Mouse (Mus musculus): ENCODE data around the gene Myo19.

Gene Myo19

DNA sequence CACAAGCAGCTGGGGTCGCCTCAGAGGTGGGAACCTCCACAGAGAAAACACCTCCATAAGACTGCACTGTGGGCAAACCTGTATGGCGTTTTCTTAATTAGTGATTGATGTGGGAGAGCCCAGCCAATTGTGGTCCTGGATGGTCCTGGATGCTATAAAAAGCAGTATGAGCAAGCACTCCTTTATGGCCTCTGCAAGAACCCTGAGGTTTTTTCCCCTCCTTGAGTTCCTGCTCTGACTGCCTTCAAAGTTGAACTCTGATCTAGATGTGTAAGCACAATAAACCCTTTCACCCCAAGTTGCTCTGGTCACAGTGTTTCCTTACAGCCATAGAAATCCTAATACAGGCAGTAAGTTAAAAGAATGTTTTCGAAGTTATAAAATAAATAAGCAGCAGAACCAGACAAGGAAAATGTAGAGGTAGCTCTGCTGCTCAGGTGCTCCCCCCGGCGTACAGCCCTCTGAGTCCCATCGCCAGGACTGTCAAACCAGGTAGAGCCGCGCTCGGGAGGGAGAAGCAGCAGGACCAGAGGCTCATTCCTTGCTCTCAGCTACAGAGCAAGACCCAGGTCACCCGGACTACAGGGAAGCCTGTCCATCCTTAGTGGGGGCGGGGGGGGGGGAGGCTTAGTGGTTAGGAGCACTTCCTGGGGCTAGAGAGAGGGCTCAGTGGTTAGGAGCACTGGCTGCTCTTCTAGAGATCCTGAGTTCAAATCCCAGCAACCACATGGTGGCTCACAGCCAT, 7.0 kb downstream of the Myo19 start:
- no peak for DNase-seq

- peak; percentile 0 for DNase-seq
Measured at GRCm38 (mm10) chr11:84888025-84888424, 8.1 kb downstream of the Myo19 start.

- no peak for DNase-seq
Measured at GRCm38 (mm10) chr11:84889492-84889891, 9.5 kb downstream of the Myo19 start.

GRCm38 (mm10) chr11:84891705-84892104, 11.8 kb downstream of the Myo19 start:
- no peak for DNase-seq

DNA sequence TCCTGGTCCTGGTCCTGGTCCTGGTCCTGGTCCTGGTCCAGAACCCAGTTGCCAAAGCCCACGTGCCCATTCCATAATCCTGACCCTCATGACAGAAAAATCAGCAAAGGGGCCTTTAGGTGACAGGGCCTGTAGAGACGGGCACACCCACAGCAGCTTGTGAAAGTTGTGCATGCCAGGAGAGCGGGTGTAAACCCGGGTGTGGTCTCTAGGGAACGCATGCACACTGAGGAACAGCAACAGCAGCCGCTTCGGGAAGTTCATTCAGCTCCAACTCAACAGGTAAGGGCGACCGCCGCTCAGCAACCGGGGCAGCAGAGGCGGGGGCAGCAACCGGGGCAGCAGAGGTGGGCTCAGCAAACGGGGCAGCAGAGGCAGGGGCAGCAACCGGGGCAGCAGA, 13.2 kb downstream of the Myo19 start:
- DNase-seq, result no peak

GRCm38 (mm10) chr11:84904597-84905144, 24.7 kb downstream of the Myo19 start:
- no peak for DNase-seq

DNA sequence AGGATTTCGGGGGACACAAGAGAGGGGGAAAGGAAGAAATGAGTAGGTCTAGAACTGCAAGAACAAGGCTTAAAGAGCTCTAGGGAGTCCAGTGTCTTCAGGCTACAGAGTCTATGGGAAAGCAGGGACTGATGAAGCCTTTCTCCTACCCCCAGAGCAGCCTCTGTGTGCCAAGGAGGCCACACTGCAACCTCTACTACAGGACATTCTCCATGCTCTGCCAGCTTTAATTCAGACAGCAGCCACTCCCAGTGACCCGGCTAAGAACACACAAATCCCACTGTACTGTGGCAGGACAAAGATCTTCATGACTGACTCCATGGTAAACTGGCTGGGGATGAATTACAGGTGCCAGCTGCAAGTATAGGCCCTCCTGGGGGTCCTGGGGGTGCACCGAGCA, 27.1 kb downstream of the Myo19 start:
- no peak for DNase-seq

GRCm38 (mm10) chr11:84908480-84908879, 28.5 kb downstream of the Myo19 start:
- DNase-seq, result no peak

GRCm38 (mm10) chr11:84910411-84910810, 30.5 kb downstream of the Myo19 start:
- DNase-seq, result no peak

- no peak for DNase-seq
Measured at GRCm38 (mm10) chr11:84914673-84915072, 34.7 kb downstream of the Myo19 start.

- peak; percentile 83 for DNase-seq
Measured at GRCm38 (mm10) chr11:84916053-84916702, 36.2 kb downstream of the Myo19 start, which contains the start of gene Znhit3. Gene Znhit3 (minus strand): TSS chr11:84916366.

DNA sequence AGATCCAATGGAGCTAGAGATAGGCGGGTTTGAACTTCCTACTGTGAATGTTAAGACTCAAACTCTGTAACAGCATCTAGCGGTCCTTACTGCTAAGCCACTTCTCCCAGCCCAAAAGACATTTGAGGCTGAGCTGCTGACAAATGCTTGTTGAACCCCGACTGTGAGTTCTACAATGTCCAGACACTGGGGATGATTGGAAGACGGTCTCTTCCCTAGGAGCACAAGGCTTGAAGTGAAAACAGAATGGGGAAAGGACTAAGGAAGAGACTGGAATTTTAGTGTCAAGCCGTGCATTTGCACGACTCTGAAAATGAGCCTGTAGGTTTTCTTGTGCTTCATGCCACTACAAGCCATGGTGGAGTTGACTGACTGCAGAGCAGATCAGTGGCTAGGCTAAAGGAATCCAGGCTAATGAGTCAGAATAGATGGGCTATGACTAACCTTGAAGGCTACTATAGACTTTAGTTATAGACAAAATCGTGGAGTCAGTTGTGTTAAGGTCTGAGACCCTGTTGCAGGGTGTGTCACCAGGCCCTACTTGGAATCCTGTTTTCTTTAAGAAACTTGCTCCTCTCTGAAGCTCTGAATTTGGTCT, 36.9 kb downstream of the Myo19 start:
- no peak for DNase-seq

- peak; percentile 93 for DNase-seq
Measured at GRCm38 (mm10) chr11:84918425-84918824, 38.5 kb downstream of the Myo19 start.

DNA sequence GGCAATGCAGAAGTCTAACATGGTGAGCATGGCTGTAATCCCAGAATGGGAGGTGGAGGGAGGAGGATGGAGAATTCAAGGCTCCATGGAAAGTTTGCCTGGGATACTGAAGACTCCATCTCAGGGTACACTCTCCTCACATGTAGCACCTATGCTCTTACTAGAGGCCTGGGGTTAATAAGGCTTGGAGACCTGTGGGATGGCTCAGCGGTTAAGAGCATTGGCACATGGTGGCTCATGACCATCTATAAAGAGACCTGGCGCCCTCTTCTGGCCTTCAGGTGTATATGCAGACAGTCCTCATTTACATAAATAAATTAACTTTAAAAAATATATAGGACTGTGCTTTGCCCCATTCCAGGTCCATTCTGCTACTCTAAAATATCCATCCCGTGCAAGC, 39.3 kb downstream of the Myo19 start:
- peak; percentile 67 for DNase-seq

DNA sequence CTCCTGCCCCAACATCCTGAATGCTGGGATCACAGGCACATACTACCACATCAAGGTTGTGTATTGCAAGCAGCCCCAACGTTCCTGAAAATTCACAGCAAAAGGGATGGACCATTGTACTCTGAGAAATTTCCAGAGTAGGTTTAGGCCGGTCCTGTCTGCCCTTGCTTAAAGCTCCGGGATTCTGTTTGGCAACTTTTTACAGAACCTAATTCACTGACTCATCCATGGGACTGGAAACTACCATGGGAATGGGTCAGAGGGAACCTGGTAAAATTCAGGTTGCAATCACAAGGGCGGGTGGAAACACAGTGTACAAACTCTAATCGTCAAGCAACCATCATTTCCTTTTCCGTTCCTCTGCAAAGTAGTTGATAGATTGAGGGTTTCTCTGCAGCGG, 40.0 kb downstream of the Myo19 start:
- DNase-seq, result no peak

DNA sequence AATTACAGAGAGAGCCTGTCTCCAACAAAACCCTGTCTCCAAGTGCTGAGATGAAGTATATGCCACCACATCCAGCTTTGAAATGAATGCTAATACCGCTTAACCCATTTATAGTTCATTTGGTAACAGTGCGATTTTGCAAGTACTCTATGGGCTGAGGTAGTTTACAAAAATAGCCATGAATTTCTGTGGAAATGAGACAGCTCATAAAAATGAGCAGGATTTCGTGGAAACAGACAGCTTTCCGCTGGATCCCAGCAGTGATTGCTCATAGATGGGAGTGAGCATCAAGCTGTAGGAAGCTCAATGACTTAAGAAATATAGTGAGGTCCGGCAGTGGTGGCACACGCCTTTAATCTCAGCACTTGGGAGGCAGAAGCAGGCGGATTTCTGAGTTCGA, 41.0 kb downstream of the Myo19 start:
- no peak for DNase-seq

- DNase-seq, result no peak
Measured at GRCm38 (mm10) chr11:84932261-84932660, 52.3 kb downstream of the Myo19 start.

GRCm38 (mm10) chr11:84939508-84940053, 59.6 kb downstream of the Myo19 start:
- no peak for DNase-seq

DNA sequence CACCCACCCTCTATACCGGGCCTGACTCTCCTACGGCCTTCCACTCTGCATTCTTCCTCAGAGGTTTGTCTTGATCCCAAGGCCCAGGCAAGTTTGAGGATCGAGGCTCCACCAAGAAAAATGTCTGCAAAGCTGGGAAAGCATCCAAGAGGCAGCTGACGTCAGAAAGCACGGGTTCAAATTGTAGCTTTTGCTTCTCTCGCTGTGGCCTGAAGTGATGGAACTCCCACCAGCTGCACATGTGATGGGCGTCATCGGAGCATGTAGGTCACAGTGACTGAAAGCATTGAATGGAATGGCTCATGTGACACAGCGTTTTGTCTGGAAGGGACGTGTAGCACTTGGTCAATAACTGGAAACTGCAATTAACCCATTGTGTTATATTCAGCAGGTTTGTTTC, 60.2 kb downstream of the Myo19 start:
- DNase-seq, result no peak

GRCm38 (mm10) chr11:84943948-84944347, 64.0 kb downstream of the Myo19 start:
- peak; percentile 52 for DNase-seq

- no peak for DNase-seq
Measured at GRCm38 (mm10) chr11:84944639-84945435, 64.9 kb downstream of the Myo19 start.

DNA sequence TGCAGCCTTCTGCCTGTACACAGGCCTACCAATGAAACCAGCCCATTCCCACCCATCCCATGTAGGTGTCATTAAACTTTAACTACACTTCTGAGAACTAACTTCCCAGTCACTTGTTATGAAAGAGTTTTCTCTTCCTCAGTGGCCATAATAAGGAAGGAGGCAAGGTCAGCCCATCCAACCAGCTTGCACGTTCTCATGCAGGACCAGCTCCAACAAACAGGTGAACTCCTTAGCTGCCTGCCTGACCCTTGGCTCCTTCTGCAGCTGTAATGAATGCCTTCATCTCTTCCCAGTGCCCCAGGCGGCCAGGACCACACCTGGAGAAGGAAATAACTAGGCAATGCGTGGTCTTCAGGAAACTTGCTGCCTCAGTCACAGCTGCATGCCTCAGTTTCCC, 65.9 kb downstream of the Myo19 start:
- no peak for DNase-seq

DNA sequence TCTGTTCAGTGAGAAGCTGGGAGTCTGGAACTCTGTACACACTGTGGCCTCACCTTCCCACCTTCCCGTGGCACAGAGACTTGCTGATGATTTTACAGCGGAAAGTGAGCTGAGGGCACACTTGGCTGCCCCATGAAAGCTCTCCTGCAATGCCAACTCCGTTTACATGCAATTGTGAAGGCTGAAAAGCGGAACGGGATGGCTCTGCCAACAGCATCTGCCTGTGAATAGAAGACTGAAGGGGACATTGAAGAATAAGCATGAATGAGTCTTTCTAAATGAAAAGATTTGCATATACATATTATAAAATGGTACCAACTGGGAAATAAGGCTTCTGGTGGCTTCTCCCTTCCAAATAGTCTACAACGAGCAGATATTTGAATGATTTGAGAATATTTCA, 67.3 kb downstream of the Myo19 start:
- DNase-seq, result no peak

Measured in liver (tissue).